Mouse (Mus musculus) testis, adult 2 months (tissue): ENCODE data around the gene Tcte2. TPM values are rescaled to one million over a fixed set of nuclear protein-coding genes. Genes with fewer than 3 reads are reported as not detected.

Experiments used
- H3K27ac ChIP-seq: fragments of 200-500 bp; 2 replicates; pipeline ENCODE4 v1.5.1; 2012; ENCODE audit warnings: low read depth, low read length; ENCODE audit not compliant: control insufficient read depth, insufficient read depth
- H3K27me3 ChIP-seq: fragments of 200-500 bp; 2 replicates; pipeline ENCODE4 v1.6.1; 2012; ENCODE audit warnings: mild to moderate bottlenecking, low read length, moderate library complexity; ENCODE audit not compliant: control insufficient read depth, insufficient read depth
- H3K36me3 ChIP-seq: fragments of 200-500 bp; 2 replicates; pipeline ENCODE4 v1.6.1; 2012; ENCODE audit warnings: mild to moderate bottlenecking, low read length; ENCODE audit not compliant: control insufficient read depth, insufficient read depth
- H3K4me1 ChIP-seq: fragments of 200-500 bp; 2 replicates; pipeline ENCODE4 v1.6.1; 2012; ENCODE audit warnings: low read length; ENCODE audit not compliant: control insufficient read depth, insufficient read depth
- H3K4me3 ChIP-seq: fragments of 200-500 bp; 2 replicates; pipeline ENCODE4 v1.5.1; 2012; ENCODE audit warnings: low read depth, mild to moderate bottlenecking, low read length, moderate library complexity, mixed read lengths; ENCODE audit not compliant: control insufficient read depth
- CTCF ChIP-seq: fragments of 200-500 bp; IDR thresholded peaks from 2 replicates; pipeline ENCODE4 v1.5.1; 2012; ENCODE audit warnings: low read depth, mild to moderate bottlenecking, inconsistent platforms, low read length, moderate library complexity; ENCODE audit not compliant: control insufficient read depth, insufficient read depth, insufficient replicate concordance
- POLR2A ChIP-seq: fragments of 200-500 bp; IDR thresholded peaks from 2 replicates; pipeline ENCODE4 v1.6.1; 2012; ENCODE audit warnings: low read depth, mild to moderate bottlenecking, inconsistent platforms, low read length, moderate library complexity; ENCODE audit not compliant: control insufficient read depth
- polyA plus RNA-seq: library from polyadenylated mRNA; depleted of rRNA; stranded (reverse); fragments of >200 nt; gene quantifications from 2 replicates; pipeline ENCODE4 v1.2.3, GENCODE M21; 2012

Gene Tcte2
- polyA plus RNA-seq, 1 experiment, result 285 TPM

DNA sequence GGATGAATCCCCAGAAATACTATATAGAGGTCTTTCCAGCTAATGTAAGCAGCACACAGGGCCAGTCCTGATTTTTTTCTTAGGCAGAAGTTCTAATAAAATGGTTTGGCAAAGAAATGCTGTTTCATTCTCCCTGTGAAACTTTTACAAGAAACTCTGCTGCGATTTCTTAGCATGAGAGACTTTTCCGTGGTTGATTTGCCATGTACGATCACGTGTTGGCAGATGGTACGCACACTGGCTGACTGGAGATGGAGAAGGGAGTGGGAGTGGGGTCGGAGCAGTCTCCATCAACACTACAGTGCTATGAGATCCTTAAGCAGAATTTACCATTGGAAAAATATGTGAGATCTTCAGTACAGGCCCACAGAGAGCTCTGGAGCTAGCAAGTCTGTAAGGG, 17.4 kb downstream of the Tcte2 start:
- Histone ChIP-seq H3K27me3 (no peaks in the 10 kb centered on the region), H3K4me1 (no peaks in the 10 kb centered on the region), H3K4me3 (no peak overlapping the region), H3K36me3 (no peaks in the 10 kb centered on the region; the same call in 1 of the 2 replicates), H3K27ac (no peak overlapping the region)
- no peak for TF ChIP-seq CTCF
- no peak for TF ChIP-seq POLR2A

GRCm38 (mm10) chr17:13743709-13744079, 17.9 kb downstream of the Tcte2 start:
- H3K27me3 ChIP-seq, result no peaks in the 10 kb centered on the region
- TF ChIP-seq CTCF (no peak), POLR2A (no peak)
- no peaks in the 10 kb centered on the region for H3K4me1 ChIP-seq
- H3K4me3 ChIP-seq, result no peak overlapping the region
- no peaks in the 10 kb centered on the region; the same call in 1 of the 2 replicates for H3K36me3 ChIP-seq
- H3K27ac ChIP-seq, result no peak overlapping the region

GRCm38 (mm10) chr17:13742941-13743708, 18.5 kb downstream of the Tcte2 start:
- no peak overlapping the region for H3K27ac ChIP-seq
- no peaks in the 10 kb centered on the region for H3K4me1 ChIP-seq
- no peak overlapping the region for H3K4me3 ChIP-seq
- H3K36me3 ChIP-seq, result no peaks in the 10 kb centered on the region; the same call in 1 of the 2 replicates
- TF ChIP-seq POLR2A, result no peak
- no peak for TF ChIP-seq CTCF
- H3K27me3 ChIP-seq, result no peaks in the 10 kb centered on the region

GRCm38 (mm10) chr17:13742334-13742733, 19.3 kb downstream of the Tcte2 start:
- TF ChIP-seq CTCF (no peak), POLR2A (no peak)
- Histone ChIP-seq H3K27ac (no peak overlapping the region), H3K27me3 (no peaks in the 10 kb centered on the region), H3K36me3 (no peaks in the 10 kb centered on the region; the same call in 1 of the 2 replicates), H3K4me3 (no peak overlapping the region), H3K4me1 (no peaks in the 10 kb centered on the region)

GRCm38 (mm10) chr17:13741611-13742010, 20.0 kb downstream of the Tcte2 start:
- no peaks in the 10 kb centered on the region for H3K4me1 ChIP-seq
- no peak for TF ChIP-seq CTCF
- TF ChIP-seq POLR2A, result no peak
- H3K27ac ChIP-seq, result no peak overlapping the region

DNA sequence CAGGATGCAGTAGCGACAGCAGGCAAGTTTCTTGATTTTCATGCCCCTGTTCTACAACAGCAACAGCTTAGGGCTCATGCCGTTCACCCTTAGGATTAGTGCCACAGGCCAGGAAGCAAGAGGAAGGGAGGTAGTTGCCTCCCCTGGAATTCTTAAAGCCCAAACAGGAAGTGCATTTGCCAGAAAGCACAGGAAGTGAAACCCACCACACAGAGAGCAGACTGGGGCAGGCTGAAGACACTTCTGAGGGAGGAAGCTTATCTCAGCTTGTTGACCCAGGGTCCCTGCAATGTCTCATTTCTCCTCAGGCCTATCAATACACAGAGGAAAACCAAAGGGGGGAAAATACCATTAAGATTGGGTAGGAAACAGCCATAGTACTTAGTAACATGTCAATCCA, 20.8 kb downstream of the Tcte2 start:
- Histone ChIP-seq H3K36me3 (no peaks in the 10 kb centered on the region), H3K27me3 (no peaks in the 10 kb centered on the region), H3K27ac (no peak overlapping the region), H3K4me3 (no peak overlapping the region), H3K4me1 (no peaks in the 10 kb centered on the region)
- no peak for TF ChIP-seq POLR2A
- TF ChIP-seq CTCF, result no peak

More at GRCm38 (mm10) chr17:13741611-13742010, 20.0 kb downstream of the Tcte2 start:
- Histone ChIP-seq H3K27me3 (no peaks in the 10 kb centered on the region), H3K4me3 (no peak overlapping the region), H3K36me3 (no peaks in the 10 kb centered on the region; the same call in 1 of the 2 replicates)

DNA sequence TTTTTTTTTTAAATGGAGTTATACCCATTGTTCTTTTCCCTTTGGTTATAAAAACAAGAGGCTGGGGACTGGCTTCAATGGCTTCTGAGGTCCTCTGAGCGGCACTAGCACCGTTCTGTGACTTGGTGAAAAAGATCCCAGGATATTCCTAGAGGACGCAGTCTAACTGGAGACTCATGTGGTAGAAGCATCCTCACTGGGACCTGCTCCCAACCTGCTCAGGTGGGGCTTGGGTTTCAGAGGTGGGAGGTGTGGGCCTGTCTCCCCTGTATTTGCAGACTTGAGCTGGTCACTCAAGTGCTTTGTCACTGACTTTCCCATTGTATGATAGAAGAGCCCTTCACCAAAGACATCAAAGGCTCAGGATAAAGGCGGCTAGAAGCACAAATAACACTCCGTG, 21.6 kb downstream of the Tcte2 start:
- no peaks in the 10 kb centered on the region for H3K27me3 ChIP-seq
- TF ChIP-seq CTCF (no peak), POLR2A (no peak)
- H3K27ac ChIP-seq, result no peak overlapping the region
- H3K4me3 ChIP-seq, result no peak overlapping the region
- H3K4me1 ChIP-seq, result no peaks in the 10 kb centered on the region
- H3K36me3 ChIP-seq, result no peaks in the 10 kb centered on the region

DNA sequence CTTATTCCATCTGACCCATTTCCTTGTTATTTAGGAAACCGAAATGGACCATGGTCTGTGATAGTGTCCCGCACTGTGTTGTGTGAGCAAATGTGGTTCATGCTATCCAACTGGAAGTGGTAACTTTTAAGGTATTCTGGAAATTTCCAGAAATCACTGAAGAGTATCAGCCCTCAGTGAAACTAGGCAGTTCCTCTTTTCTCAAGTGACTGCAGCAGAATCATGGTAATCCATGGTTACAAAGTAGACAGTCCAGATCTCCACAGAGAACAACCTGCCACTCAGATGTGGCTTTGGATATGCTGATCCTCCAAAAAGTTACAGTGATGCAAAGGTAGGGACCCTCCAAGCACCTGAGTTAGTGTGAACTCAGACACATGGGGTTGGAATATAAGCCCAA, 22.7 kb downstream of the Tcte2 start:
- TF ChIP-seq CTCF (no peak), POLR2A (no peak)
- no peaks in the 10 kb centered on the region for H3K4me1 ChIP-seq

More for the DNA sequence above, 22.7 kb downstream of the Tcte2 start:
- Histone ChIP-seq H3K4me3 (no peak overlapping the region), H3K27ac (no peak overlapping the region), H3K27me3 (no peaks in the 10 kb centered on the region), H3K36me3 (no peaks in the 10 kb centered on the region)
